Mouse (Mus musculus) gastrocnemius, postnatal 25 days (tissue): Measurements from ENCODE around the gene Ces1d. TPM values are rescaled to one million over a fixed set of nuclear protein-coding genes. Genes with fewer than 3 reads are reported as not detected.

Experiments used
- DNase-seq: peaks from one replicate; pipeline ENCODE4 v3.0.0; 2022
- total RNA-seq, 2 experiments: library from RNA; stranded (reverse); gene quantifications; 1 replicate in 1 of 2; 2 replicates in 1 of 2; pipeline ENCODE4 v1.2.3; 2021

The Ces1d gene
- total RNA-seq, 2 experiments from 2014 or later, result 41.4 to 59.9 TPM

DNA sequence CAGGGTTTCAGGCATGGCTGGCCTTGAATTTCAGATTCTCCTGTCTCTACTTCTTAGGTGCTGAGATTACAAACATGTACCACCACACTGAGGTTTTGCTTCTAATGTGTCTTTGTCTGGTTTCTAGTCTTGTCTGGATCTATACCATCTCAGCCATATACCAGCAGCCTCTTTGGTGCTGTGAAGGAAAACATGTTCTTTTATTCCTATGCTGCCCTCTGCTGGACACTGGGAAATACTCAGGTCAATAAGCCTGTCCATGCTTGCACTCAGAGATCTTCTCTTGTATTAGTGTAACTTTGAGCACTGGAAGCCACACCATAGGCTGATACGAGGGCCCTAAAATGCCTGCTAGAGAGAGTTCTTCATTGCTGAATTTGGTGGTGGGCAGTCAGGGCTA is 56.9 kb downstream of the Ces1d start:
- no peak for DNase-seq

DNA sequence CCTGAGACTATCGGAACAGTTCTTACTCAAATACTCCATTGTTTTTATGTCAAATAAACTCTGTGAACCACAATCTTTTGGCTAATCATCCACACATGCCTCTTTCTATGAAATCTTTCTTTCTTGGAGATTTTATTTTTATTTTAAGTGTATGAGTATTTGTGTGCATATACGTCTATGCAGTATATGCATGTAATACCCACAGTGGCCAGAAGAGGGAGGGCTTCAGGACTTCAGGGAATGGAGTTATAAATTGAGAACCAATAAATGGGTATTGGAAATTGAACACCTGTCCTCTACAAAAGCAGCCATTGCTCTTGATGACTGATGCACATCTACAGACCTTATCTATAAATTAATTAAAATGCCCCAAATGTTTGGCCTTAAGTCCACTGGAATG is 65.4 kb downstream of the Ces1d start:
- no peak for DNase-seq

DNA sequence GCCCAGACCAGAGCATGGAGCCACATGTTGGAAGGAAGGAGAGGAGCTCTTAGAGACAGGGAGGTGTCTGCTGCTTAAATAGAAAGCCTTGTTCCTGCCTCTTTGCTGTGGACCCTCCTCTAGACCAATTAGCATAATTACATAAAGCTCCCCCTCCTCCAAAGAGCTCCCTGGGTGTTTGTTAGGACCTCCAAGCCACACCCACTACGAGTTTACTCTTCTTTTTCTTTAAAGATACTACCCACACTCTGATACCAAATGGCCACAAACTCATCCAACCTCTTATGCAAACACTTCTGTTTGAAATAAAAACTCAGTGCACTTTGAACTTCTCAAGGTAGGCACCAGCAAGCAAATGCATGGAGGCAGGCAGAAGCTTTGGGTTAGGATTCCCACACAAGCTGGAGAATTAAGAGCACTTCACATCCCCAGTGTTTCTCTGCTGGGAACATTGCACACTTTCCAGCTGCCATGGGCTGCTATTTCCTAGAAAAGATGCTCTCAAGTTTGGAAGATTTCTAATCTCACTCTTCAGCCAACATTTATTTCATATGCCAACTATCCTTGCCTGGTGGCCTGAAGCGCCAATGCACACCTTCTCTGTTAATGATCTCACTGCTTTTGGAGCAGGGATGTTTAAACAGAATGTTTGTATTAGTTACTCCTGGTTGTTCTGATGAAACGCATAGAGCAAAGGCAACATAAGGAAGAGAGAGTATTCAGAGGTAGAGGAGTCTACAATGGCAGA is 66.2 kb downstream of the Ces1d start, which contains the start of gene Ces1c:
TSS of gene Ces1c (minus strand) at position 51 of the 748 bp plus-strand sequence.
- no peak for DNase-seq

DNA sequence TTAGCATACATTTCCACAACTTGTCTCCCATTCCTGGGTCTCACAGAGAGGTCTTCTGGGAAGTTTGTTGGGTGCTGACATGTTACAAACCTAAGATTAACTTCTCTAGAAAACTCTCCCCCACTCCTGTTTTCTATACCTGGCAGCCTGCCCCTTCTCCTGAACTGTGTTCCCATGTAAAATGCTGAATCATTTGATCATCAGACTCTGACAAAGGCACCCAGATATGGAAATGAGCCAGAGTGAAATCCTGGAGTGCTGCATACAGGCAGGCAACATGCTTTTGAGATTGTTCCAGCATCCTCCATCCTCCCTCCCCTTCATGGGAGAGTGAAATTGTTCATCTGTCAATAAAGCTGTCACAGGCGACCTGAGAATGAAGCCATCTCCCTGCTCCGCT is 71.2 kb downstream of the Ces1d start:
- no peak for DNase-seq

DNA sequence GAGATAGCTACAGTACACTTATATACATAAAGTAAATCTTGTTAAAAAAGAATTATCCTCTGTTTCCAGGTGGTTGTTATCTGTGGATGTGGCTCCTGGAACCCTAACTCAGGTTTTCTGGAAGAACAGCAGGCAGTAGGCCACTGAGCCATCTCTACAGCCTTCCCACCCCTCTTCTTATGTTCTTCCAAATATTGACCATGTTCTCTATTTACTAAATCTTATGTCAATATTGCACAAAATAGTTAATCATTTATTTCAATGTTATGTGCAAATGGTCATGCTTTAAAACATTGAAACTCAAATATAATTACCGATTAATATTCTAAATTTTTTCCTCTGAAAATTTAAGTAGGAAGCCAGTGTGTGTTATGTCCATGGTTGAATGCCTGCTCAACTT is 75.6 kb downstream of the Ces1d start:
- no peak for DNase-seq

Other genes starting within 250 kb of the Ces1d start
- under 1 TPM; 0.11 to 0.26 TPM for gene Slc6a2, start 237.8 kb downstream of the Ces1d start, total RNA-seq
- not detected for gene Ces1a, start 149.6 kb downstream of the Ces1d start, total RNA-seq
- not detected for gene Ces1b, start 117.8 kb downstream of the Ces1d start, total RNA-seq
- not detected for gene Ces1c, start 66.6 kb downstream of the Ces1d start, total RNA-seq
- under 1 TPM; 0.54 to 0.69 TPM for gene Ces1e, start 31.8 kb upstream of the Ces1d start, total RNA-seq
- 1 to 10 TPM in 1 of 2 experiments, not detected in 1; 1.6 TPM for gene Ces1f, start 81.9 kb upstream of the Ces1d start, total RNA-seq
- not detected for gene Ces1g, start 139.5 kb upstream of the Ces1d start, total RNA-seq
- gene Ces1h, start 181.9 kb upstream of the Ces1d start, total RNA-seq, result not detected